Mouse (Mus musculus): Measurements from ENCODE around the gene Ensa. TPM values are rescaled to one million over a fixed set of nuclear protein-coding genes. Genes with fewer than 3 reads are reported as not detected.

Ensa gene
- 25.0 TPM for polyA plus RNA-seq (2014; fragmentation: Illumina TruSeq; extraction: RNeasy Lipid Tissue Mini Kit (QIAGEN cat#74804); ENCODE audit: low read depth, low replicate concordance)

GRCm38 (mm10) chr3:95624628-95625503 is at the start of gene Ensa:
Gene Ensa, plus strand, starts transcription at chr3:95624993.

GRCm38 (mm10) chr3:95588604-95589086 is 36.1 kb upstream of the Ensa start, which contains the start of gene Golph3l:
Gene Golph3l, plus strand, starts transcription at chr3:95588934.

GRCm38 (mm10) chr3:95658236-95658867 is 33.6 kb downstream of the Ensa start, which contains the start of gene Mcl1:
Gene Mcl1, plus strand, starts transcription at chr3:95658788.

Other genes with a start within 250 kb of the Ensa start
- not detected for gene 4930558C23Rik, start 222.2 kb upstream of the Ensa start, polyA plus RNA-seq (2014; fragmentation: Illumina TruSeq; extraction: RNeasy Lipid Tissue Mini Kit (QIAGEN cat#74804); ENCODE audit: low read depth, low replicate concordance)
- gene Arnt, start 190.6 kb upstream of the Ensa start, polyA plus RNA-seq (2014; fragmentation: Illumina TruSeq; extraction: RNeasy Lipid Tissue Mini Kit (QIAGEN cat#74804); ENCODE audit: low read depth, low replicate concordance) = 23.7 TPM
- gene Ctsk, start 125.7 kb upstream of the Ensa start, polyA plus RNA-seq (2014; fragmentation: Illumina TruSeq; extraction: RNeasy Lipid Tissue Mini Kit (QIAGEN cat#74804); ENCODE audit: low read depth, low replicate concordance) = 0.34 TPM
- 61.6 TPM for gene Ctss, start 98.2 kb upstream of the Ensa start, polyA plus RNA-seq (2014; fragmentation: Illumina TruSeq; extraction: RNeasy Lipid Tissue Mini Kit (QIAGEN cat#74804); ENCODE audit: low read depth, low replicate concordance)
- not detected for gene Hormad1, start 65.3 kb upstream of the Ensa start, polyA plus RNA-seq (2014; fragmentation: Illumina TruSeq; extraction: RNeasy Lipid Tissue Mini Kit (QIAGEN cat#74804); ENCODE audit: low read depth, low replicate concordance)
- 15.3 TPM for gene Golph3l, start 36.1 kb upstream of the Ensa start, polyA plus RNA-seq (2014; fragmentation: Illumina TruSeq; extraction: RNeasy Lipid Tissue Mini Kit (QIAGEN cat#74804); ENCODE audit: low read depth, low replicate concordance)
- 113 TPM for gene Mcl1, start 33.8 kb downstream of the Ensa start, polyA plus RNA-seq (2014; fragmentation: Illumina TruSeq; extraction: RNeasy Lipid Tissue Mini Kit (QIAGEN cat#74804); ENCODE audit: low read depth, low replicate concordance)
- 0.50 TPM for gene Adamtsl4, start 62.9 kb downstream of the Ensa start, polyA plus RNA-seq (2014; fragmentation: Illumina TruSeq; extraction: RNeasy Lipid Tissue Mini Kit (QIAGEN cat#74804); ENCODE audit: low read depth, low replicate concordance)
- 18.8 TPM for gene Ecm1, start 114.6 kb downstream of the Ensa start, polyA plus RNA-seq (2014; fragmentation: Illumina TruSeq; extraction: RNeasy Lipid Tissue Mini Kit (QIAGEN cat#74804); ENCODE audit: low read depth, low replicate concordance)
- gene Tars2, start 135.2 kb downstream of the Ensa start, polyA plus RNA-seq (2014; fragmentation: Illumina TruSeq; extraction: RNeasy Lipid Tissue Mini Kit (QIAGEN cat#74804); ENCODE audit: low read depth, low replicate concordance) = 10.8 TPM
- 14.6 TPM for gene Rprd2, start 193.9 kb downstream of the Ensa start, polyA plus RNA-seq (2014; fragmentation: Illumina TruSeq; extraction: RNeasy Lipid Tissue Mini Kit (QIAGEN cat#74804); ENCODE audit: low read depth, low replicate concordance)
- gene Prpf3, start 230.9 kb downstream of the Ensa start, polyA plus RNA-seq (2014; fragmentation: Illumina TruSeq; extraction: RNeasy Lipid Tissue Mini Kit (QIAGEN cat#74804); ENCODE audit: low read depth, low replicate concordance) = 12.8 TPM
- 20.9 TPM for gene Mrps21, start 246.5 kb downstream of the Ensa start, polyA plus RNA-seq (2014; fragmentation: Illumina TruSeq; extraction: RNeasy Lipid Tissue Mini Kit (QIAGEN cat#74804); ENCODE audit: low read depth, low replicate concordance)

Data from liver, adult 10 weeks (tissue).